Mouse (Mus musculus): ENCODE measurements around the gene Hist2h3c1.
"Not testable (repeated sequence)": the region's sequence is repeated elsewhere in the genome, so short reads cannot be mapped to it uniquely, and the experiment has no call there.

Hist2h3c1 gene

DNA sequence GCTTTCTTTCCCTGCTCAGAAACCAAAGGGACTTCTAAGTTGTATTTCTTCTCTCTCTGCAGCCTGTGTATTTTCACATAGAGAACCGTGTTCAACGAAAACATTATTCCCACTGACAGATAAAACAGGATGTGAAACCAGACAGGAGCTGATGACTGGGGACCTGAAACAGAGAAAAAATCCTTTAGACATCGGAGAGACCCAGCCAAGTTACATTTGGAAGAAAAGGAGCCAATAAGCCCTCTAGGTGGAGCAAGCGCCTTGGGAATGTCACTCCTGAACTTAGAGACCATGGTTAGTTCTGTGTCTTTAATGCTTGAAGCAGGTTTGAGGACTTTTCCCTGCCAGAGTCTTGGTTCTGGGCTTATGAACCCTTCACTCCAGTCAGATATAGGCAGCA is 38.0 kb downstream of the Hist2h3c1 start:
- DNase-seq (ENCODE audit: low read depth, low spot score) = no peak

DNA sequence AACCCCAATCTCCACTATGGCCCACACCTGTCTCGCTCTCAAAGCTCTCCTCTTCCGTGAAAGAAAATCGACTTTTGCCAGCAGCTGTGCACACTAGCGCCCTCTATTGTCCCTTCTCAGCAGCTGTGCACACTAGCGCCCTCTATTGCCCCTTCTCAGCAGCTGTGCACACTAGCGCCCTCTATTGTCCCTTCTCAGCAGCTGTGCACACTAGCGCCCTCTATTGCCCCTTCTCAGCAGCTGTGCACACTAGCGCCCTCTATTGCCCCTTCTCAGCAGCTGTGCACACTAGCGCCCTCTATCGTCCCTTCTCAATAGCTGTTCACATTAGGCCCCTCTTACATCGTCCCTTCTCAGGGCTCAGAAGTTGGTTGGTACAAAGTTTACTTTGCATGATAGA is 40.8 kb downstream of the Hist2h3c1 start:
- DNase-seq (ENCODE audit: low read depth, low spot score) = peak; percentile 34

DNA sequence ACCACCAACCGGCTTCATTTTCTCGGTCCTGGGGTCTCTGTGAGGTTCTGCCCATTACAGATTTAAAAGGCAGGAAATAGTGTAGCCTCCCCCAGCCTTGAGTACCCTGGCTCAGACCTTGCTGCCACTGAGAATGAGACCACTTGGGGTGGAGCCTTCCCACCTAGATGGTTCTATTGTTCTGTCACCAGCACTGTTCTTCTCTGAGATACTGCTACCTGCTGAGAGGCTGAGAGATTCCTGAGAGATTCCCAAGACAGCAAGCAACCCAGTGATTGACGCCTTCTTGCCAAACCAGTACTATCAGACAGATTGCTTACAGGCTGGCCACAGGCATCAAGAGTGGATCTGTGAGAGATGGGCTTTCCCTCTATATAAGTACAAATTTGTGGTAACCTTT is 42.7 kb downstream of the Hist2h3c1 start:
- no peak for DNase-seq (ENCODE audit: low read depth, low spot score)

DNA sequence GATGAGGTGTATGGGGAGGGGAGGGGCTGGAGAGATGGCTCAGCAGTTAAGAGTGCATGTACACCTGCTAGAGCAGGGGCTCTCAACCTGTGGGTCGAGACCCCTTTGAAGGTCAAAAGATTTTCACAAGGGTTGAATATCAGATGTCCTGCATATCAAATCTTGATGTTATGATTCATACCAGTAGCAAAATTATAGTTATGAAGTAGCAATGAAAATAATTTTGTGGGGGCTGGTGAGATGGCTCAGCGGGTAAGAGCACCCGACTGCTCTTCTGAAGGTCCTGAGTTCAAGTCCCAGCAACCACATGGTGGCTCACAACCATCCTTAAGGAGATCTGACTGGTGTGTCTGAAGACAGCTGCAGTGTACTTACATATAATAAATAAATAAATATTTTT is 44.2 kb downstream of the Hist2h3c1 start:
- DNase-seq (ENCODE audit: low read depth, low spot score) = not testable (repeated sequence)

DNA sequence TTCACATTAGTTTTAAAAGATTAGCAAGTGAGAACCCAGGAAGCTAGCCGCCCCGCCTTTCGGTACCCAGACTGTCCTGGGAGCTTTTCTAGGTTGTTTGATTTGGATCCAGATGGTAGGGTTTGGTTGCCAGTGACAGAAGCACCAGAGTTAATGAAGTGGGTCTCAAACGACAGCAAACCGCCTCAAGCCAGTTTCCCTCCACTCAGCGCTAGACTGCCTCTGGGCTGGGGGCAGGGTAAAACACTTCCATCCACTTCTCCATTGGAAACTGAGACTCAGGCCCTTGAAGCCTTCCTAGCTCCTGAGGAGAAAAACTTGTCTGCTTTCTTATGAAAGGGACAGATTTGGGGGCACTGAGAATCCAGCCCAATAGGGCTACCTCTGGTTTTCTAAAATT is 46.2 kb downstream of the Hist2h3c1 start:
- no peak for DNase-seq (ENCODE audit: low read depth, low spot score)

DNA sequence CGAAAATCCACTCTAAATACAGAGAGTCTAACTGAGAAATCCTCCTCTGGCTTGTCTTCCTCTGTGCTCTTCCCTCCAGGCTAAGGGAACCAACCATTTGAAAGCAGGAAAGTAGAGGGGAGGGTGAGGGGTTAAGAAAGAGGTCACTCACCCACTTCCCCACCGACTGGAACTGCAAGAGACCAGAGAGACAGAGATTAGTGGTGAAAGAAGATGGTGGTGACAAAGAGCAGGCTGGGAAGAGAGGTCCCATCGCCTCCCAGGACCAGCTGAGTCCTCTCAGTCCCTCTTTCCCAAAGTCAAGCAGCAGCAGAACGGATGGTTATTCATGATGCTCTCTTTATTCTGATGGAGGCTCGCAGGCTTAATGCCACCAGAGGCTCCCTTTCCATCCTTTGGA is 46.9 kb downstream of the Hist2h3c1 start:
- DNase-seq (ENCODE audit: low read depth, low spot score) = no peak

DNA sequence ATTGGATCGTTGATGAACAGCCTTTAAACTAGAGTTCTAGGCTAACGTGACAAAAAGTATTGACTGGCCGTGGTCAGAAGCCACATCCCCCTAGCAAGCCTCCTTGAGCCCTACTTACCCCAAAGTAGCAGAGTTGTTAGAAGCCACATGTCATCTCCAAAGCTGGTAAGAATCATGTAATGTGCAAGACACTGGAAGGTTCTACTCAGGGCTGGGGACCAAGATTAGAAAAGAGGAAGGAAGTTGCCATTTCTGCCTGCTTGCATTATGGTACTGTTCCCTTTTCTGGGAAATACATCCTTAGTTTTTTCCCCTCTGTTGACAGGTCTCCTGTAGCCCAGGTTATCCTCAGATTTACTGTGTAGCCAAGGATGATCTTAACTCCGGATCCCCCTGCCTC is 47.3 kb downstream of the Hist2h3c1 start, which contains the start of gene Fcgr1:
Fcgr1 (minus strand) TSS at position 183 of the 400 bp plus-strand sequence.
- DNase-seq (ENCODE audit: low read depth, low spot score) = no peak

All from CD4-positive, CD25-positive, alpha-beta regulatory T cell, adult 2 months (primary cell).